Mouse (Mus musculus): ENCODE data around the gene 4933415F23Rik. TPM values are rescaled to one million over a fixed set of nuclear protein-coding genes. Genes with fewer than 3 reads are reported as not detected.

The 4933415F23Rik gene
- total and polyA plus RNA-seq, 3 experiments, result not detected

GRCm38 (mm10) chr1:23064717-23065475 is 37.2 kb downstream of the 4933415F23Rik start:
- H3K9ac ChIP-seq (ENCODE audit: control insufficient read depth, low read depth, low read length, poor library complexity, severe bottlenecking), result no peak overlapping the region
- TF ChIP-seq JUND (IDR thresholded peaks at IDR 0.05; ENCODE audit: low read depth, low read length), result no peak
- TF ChIP-seq RCOR1 (IDR thresholded peaks at IDR 0.05; ENCODE audit: low read depth, low read length), result no peak
- no peak for TF ChIP-seq ZC3H11A (IDR thresholded peaks at IDR 0.05; ENCODE audit: low read depth, low read length)
- TF ChIP-seq POLR2AphosphoS2 (IDR thresholded peaks at IDR 0.05; ENCODE audit: low read length), result no peak
- TF ChIP-seq HCFC1 (IDR thresholded peaks at IDR 0.05; ENCODE audit: low read depth, low read length), result no peak
- no peak for TF ChIP-seq GATA1 (IDR thresholded peaks at IDR 0.05; ENCODE audit: low read depth, low read length)
- no peak for TF ChIP-seq ELF1 (IDR thresholded peaks at IDR 0.05; ENCODE audit: low read depth, low read length)
- H3K79me2 ChIP-seq (ENCODE audit: control insufficient read depth, insufficient read depth, low read length, poor library complexity), result no peaks in the 10 kb centered on the region
- no peak overlapping the region for H3K27ac ChIP-seq (ENCODE audit: control insufficient read depth, low read depth, low read length)
- no peaks in the 10 kb centered on the region for H3K9me3 ChIP-seq (replicated peaks; ENCODE audit: insufficient read depth, low read length)
- no peaks in the 10 kb centered on the region for H3K4me1 ChIP-seq (ENCODE audit: control insufficient read depth in 1 of 2, insufficient read depth in 2 of 2, low read length in 2 of 2)
- no peak for DNase-seq (ENCODE audit: low read depth, low spot score)
- H3K36me3 ChIP-seq (ENCODE audit: control insufficient read depth in 1 of 2, insufficient read depth in 2 of 2, low read length in 2 of 2), result no peaks in the 10 kb centered on the region
- H3K27me3 ChIP-seq (ENCODE audit: control insufficient read depth in 1 of 2, insufficient read depth in 2 of 2, low read length in 2 of 2), result no peaks in the 10 kb centered on the region
- no peak overlapping the region for H3K4me3 ChIP-seq (ENCODE audit: control insufficient read depth in 1 of 2, insufficient read depth in 1 of 2, low read depth in 2 of 2, low read length in 2 of 2)

- Histone ChIP-seq H3K4me3 (ENCODE audit: control insufficient read depth in 1 of 2, insufficient read depth in 1 of 2, low read depth in 2 of 2, low read length in 2 of 2) (no peak overlapping the region), H3K9ac (ENCODE audit: control insufficient read depth, low read depth, low read length, poor library complexity, severe bottlenecking) (no peak overlapping the region)
- no peak for DNase-seq (ENCODE audit: low read depth, low spot score)
Measured at GRCm38 (mm10) chr1:23063946-23064345, 38.1 kb downstream of the 4933415F23Rik start.

GRCm38 (mm10) chr1:23061614-23062373 is 40.3 kb downstream of the 4933415F23Rik start:
- no peaks in the 10 kb centered on the region for H3K4me1 ChIP-seq (ENCODE audit: control insufficient read depth in 1 of 2, insufficient read depth in 2 of 2, low read length in 2 of 2)
- no peaks in the 10 kb centered on the region for H3K27me3 ChIP-seq (ENCODE audit: control insufficient read depth in 1 of 2, insufficient read depth in 2 of 2, low read length in 2 of 2)
- H3K79me2 ChIP-seq (ENCODE audit: control insufficient read depth, insufficient read depth, low read length, poor library complexity), result no peaks in the 10 kb centered on the region
- H3K9me3 ChIP-seq (replicated peaks; ENCODE audit: insufficient read depth, low read length), result no peaks in the 10 kb centered on the region
- peak; percentile 44 for DNase-seq (ENCODE audit: low read depth, low spot score)
- no peak overlapping the region for H3K27ac ChIP-seq (ENCODE audit: control insufficient read depth, low read depth, low read length)
- H3K4me3 ChIP-seq (ENCODE audit: control insufficient read depth in 1 of 2, insufficient read depth in 1 of 2, low read depth in 2 of 2, low read length in 2 of 2), result no peak overlapping the region
- no peaks in the 10 kb centered on the region for H3K36me3 ChIP-seq (ENCODE audit: control insufficient read depth in 1 of 2, insufficient read depth in 2 of 2, low read length in 2 of 2)
- TF ChIP-seq CHD1 (IDR thresholded peaks at IDR 0.05; ENCODE audit: low read depth, low read length) (no peak), SIN3A (IDR thresholded peaks at IDR 0.05; ENCODE audit: low read length) (no peak), MYB (IDR thresholded peaks at IDR 0.05; ENCODE audit: low read depth, low read length) (no peak), CTCF (IDR thresholded peaks at IDR 0.05 in 2 of 3, conservative IDR thresholded peaks at IDR 0.05 in 1 of 3; ENCODE audit: control insufficient read depth in 1 of 3, insufficient read depth in 1 of 3, low read depth in 2 of 3, low read length in 3 of 3, poor library complexity in 1 of 3, severe bottlenecking in 1 of 3) (peak; percentile 25 to 37 (median 31); a peak in 4 of 6 replicates), SMC3 (IDR thresholded peaks at IDR 0.05; ENCODE audit: low read depth, low read length) (0 out of 2 replicates have a peak, but pooled peaks have one; percentile 16), NELFE (IDR thresholded peaks at IDR 0.05; ENCODE audit: low read depth, low read length) (no peak)
- no peak overlapping the region for H3K9ac ChIP-seq (ENCODE audit: control insufficient read depth, low read depth, low read length, poor library complexity, severe bottlenecking)

More at GRCm38 (mm10) chr1:23063946-23064345, 38.1 kb downstream of the 4933415F23Rik start:
- Histone ChIP-seq H3K27me3 (ENCODE audit: control insufficient read depth in 1 of 2, insufficient read depth in 2 of 2, low read length in 2 of 2) (no peaks in the 10 kb centered on the region), H3K9me3 (replicated peaks; ENCODE audit: insufficient read depth, low read length) (no peaks in the 10 kb centered on the region), H3K36me3 (ENCODE audit: control insufficient read depth in 1 of 2, insufficient read depth in 2 of 2, low read length in 2 of 2) (no peaks in the 10 kb centered on the region), H3K27ac (ENCODE audit: control insufficient read depth, low read depth, low read length) (no peak overlapping the region), H3K79me2 (ENCODE audit: control insufficient read depth, insufficient read depth, low read length, poor library complexity) (no peaks in the 10 kb centered on the region), H3K4me1 (ENCODE audit: control insufficient read depth in 1 of 2, insufficient read depth in 2 of 2, low read length in 2 of 2) (no peaks in the 10 kb centered on the region)
- TF ChIP-seq RCOR1 (IDR thresholded peaks at IDR 0.05; ENCODE audit: low read depth, low read length) (no peak), E2F4 (IDR thresholded peaks at IDR 0.05; ENCODE audit: borderline replicate concordance, low read depth, low read length) (no peak)
